In genomic region chr10:88604943-88605342, GRCm38 (mm10) we compare ENCODE assay signal across 11 mouse cellular contexts. TPM values are rescaled to one million over a fixed set of nuclear protein-coding genes. Genes with fewer than 3 reads are reported as not detected.
DNase-seq lines count a peak whose midpoint lies in the region; ATAC-seq and TF ChIP-seq lines count a peak whose summit lies in the region.
"Had no signal": no experiment of that assay in that cellular context is flagged by ENCODE, and none has a peak within 500 bp of the region (broad histone marks: within the 10 kb centered on the region; RNA-seq: fewer than 3 reads in every experiment).

Gene Mybpc1 (minus strand): TSS chr10:88605152.

- no peak for ATAC-seq in heart, embryonic 16.5 days (replicated peaks; ENCODE audit: extremely low read depth, insufficient read depth, low FRiP score)
- no peak for ATAC-seq in midbrain, embryonic 15.5 days (replicated peaks)
- ATAC-seq: intestine, embryonic 15.5 days had no signal

- H3K27ac ChIP-seq in heart, embryonic 16.5 days (ENCODE audit: low read length) = no peak within 1 kb of the TSS
- no peak within 1 kb of the TSS for H3K27ac ChIP-seq in midbrain, embryonic 15.5 days
- H3K27ac ChIP-seq in layer of hippocampus, adult 2 months = no peak within 1 kb of the TSS
- H3K27ac ChIP-seq: intestine, embryonic 15.5 days had no signal

- intact Hi-C loops in heart, postnatal 14 days (cut with DNase I) = no loop called here
- intact Hi-C loops in gastrocnemius, postnatal 36 days (cut with DNase I) = no loop called here

- 0 out of 2 replicates have a peak within 1 kb of the TSS, but pooled peaks have one; percentile 10 for H3K4me3 ChIP-seq in heart, embryonic 16.5 days (ENCODE audit: low read length)
- no peak within 1 kb of the TSS for H3K4me3 ChIP-seq in midbrain, embryonic 15.5 days
- H3K4me3 ChIP-seq in layer of hippocampus, adult 2 months = no peak within 1 kb of the TSS
- H3K4me3 ChIP-seq: intestine, embryonic 15.5 days had no signal

- no peak for TF ChIP-seq CTCF in layer of hippocampus, adult 2 months (conservative IDR thresholded peaks at IDR 0.05)

- no peaks in the 10 kb centered on the region for H3K4me1 ChIP-seq in heart, embryonic 16.5 days (ENCODE audit: control insufficient read depth, insufficient read depth, low read length)
- H3K4me1 ChIP-seq in midbrain, embryonic 15.5 days = peaks cover 6% of the 10 kb centered on the region
- H3K4me1 ChIP-seq: intestine, embryonic 15.5 days had no signal

- H3K27me3 ChIP-seq in heart, embryonic 16.5 days (ENCODE audit: control insufficient read depth, insufficient read depth, low read length) = no peaks in the 10 kb centered on the region
- H3K27me3 ChIP-seq in midbrain, embryonic 15.5 days (replicated peaks) = no peaks in the 10 kb centered on the region; the same call in 1 of the 2 replicates
- H3K27me3 ChIP-seq: intestine, embryonic 15.5 days had no signal

- peak within 1 kb of the TSS; percentile 40 for H3K4me2 ChIP-seq in heart, embryonic 16.5 days (ENCODE audit: low read depth, low read length)
- H3K4me2 ChIP-seq in midbrain, embryonic 15.5 days = peak within 1 kb of the TSS; percentile 19
- H3K4me2 ChIP-seq: intestine, embryonic 15.5 days had no signal

- no peaks in the 10 kb centered on the region for H3K36me3 ChIP-seq in heart, embryonic 16.5 days (ENCODE audit: control insufficient read depth, insufficient read depth)
- no peaks in the 10 kb centered on the region for H3K36me3 ChIP-seq in midbrain, embryonic 15.5 days (replicated peaks)
- H3K36me3 ChIP-seq: intestine, embryonic 15.5 days had no signal

- 26% methylated on average over 16 of the region's 16 CpGs for WGBS in heart, embryonic 16.5 days
- WGBS in midbrain, embryonic 15.5 days = 43% methylated on average over 16 of the region's 16 CpGs

- no peak for DNase-seq in heart, postnatal 14 days
- peak; percentile 84 for DNase-seq in embryo, embryonic 10 days (ENCODE audit: low spot score)
- no peak for DNase-seq in gastrocnemius, postnatal 36 days
- DNase-seq in layer of hippocampus, adult 2 months (ENCODE audit: low spot score in 2 of 2) = no peak
- DNase-seq in cerebellum, adult 18-20 months = no peak
- no peak for DNase-seq in thymus, adult 18-20 months
- DNase-seq: cerebellum, adult 9-11 months had no signal

- no peak within 1 kb of the TSS for H3K9ac ChIP-seq in heart, embryonic 16.5 days (ENCODE audit: low read length)
- H3K9ac ChIP-seq in midbrain, embryonic 15.5 days = no peak within 1 kb of the TSS
- H3K9ac ChIP-seq: intestine, embryonic 15.5 days had no signal

- H3K9me3 ChIP-seq in heart, embryonic 16.5 days (replicated peaks; ENCODE audit: control insufficient read depth, low read length) = no peaks in the 10 kb centered on the region
- H3K9me3 ChIP-seq in midbrain, embryonic 15.5 days = no peaks in the 10 kb centered on the region
- H3K9me3 ChIP-seq: intestine, embryonic 15.5 days had no signal

RNA-seq across cellular contexts. Expression of gene Mybpc1, which starts in this region (rescaled TPM):
- polyA plus RNA-seq in heart, embryonic 16.5 days (2015; fragmentation: Nextera tagmentation; extraction: Ambion mirVana) = 3.9 and 9.6 TPM in 2 replicates
- total RNA-seq in heart, postnatal 14 days (2021) = under 1 TPM; 0.19 to 0.20 TPM
- 1,000 to 10,000 TPM in 1 of 2 experiments, 100 to 1,000 TPM in 1; 775 to 1,264 TPM for total RNA-seq in gastrocnemius, postnatal 36 days (2021)
- 2.0 and 2.2 TPM in 2 replicates for polyA plus RNA-seq in midbrain, embryonic 15.5 days (2015; fragmentation: Nextera tagmentation; extraction: Ambion mirVana)
- total RNA-seq in layer of hippocampus, adult 2 months (2021) = 1 to 10 TPM in 1 of 2 experiments, under 1 TPM in 1; 0.82 to 1.4 TPM
- total RNA-seq: MEL had no signal

Comparison
In these comparisons a context has a peak if more than half of its experiments do, and no peak if none do; other contexts are left out.
1. RNA of gene Mybpc1 (total RNA-seq): 775 to 1,264 TPM in gastrocnemius, postnatal 36 days; 0.82 to 1.4 TPM in layer of hippocampus, adult 2 months and 0.19 to 0.20 TPM in heart, postnatal 14 days; every median in the first group is over 100 times any median in the second.